Mouse (Mus musculus): ENCODE measurements around the gene Camsap2. TPM values are rescaled to one million over a fixed set of nuclear protein-coding genes. Genes with fewer than 3 reads are reported as not detected.
A peak's percentile ranks its signal among the peaks of the same experiment; 100 is the strongest.

Camsap2 gene
- polyA plus RNA-seq, 1 experiment: 7.3 TPM

DNA sequence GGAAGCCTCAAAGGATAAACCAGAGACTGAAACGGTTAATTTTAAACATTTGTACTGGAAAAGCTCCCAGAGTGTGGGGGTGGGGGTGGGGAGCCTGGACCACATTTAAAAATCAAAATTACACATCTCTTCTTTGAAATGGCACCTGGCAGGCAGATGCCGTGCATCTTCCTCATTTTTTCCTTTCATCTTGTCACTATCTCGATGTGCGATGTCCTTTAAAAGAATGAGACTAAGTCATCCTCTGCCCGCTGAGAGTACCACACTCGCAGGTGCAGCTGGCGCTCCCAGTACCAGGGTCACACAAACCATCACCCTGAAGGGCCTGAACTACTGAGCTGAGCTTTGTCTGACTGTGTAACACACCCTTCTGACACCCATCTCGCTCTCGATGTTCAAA is 87.4 kb downstream of the Camsap2 start:
- Histone ChIP-seq H3K4me3 (ENCODE audit: control insufficient read depth, insufficient read depth, low read length) (no peak overlapping the region), H3K4me1 (replicated peaks; ENCODE audit: control insufficient read depth, insufficient read depth, low read length) (peaks cover 67% of the 10 kb centered on the region), H3K27me3 (ENCODE audit: control insufficient read depth, insufficient read depth, low read length) (peaks cover 5% of the 10 kb centered on the region; the same call in 1 of the 2 replicates), H3K36me3 (ENCODE audit: control insufficient read depth, insufficient read depth, low read length) (no peaks in the 10 kb centered on the region), H3K27ac (ENCODE audit: control insufficient read depth, insufficient read depth, low read length) (no peak overlapping the region)
- DNase-seq: peak; percentile 45
- 8% methylated on average over 9 of the region's 9 CpGs for WGBS
- TF ChIP-seq CTCF (IDR thresholded peaks at IDR 0.05; ENCODE audit: borderline replicate concordance, control insufficient read depth, extremely low read depth, insufficient read depth, low read length, poor library complexity) (no peak), POLR2A (IDR thresholded peaks at IDR 0.05; ENCODE audit: control insufficient read depth, extremely low read depth, insufficient read depth, low read length, poor library complexity) (no peak)

DNA sequence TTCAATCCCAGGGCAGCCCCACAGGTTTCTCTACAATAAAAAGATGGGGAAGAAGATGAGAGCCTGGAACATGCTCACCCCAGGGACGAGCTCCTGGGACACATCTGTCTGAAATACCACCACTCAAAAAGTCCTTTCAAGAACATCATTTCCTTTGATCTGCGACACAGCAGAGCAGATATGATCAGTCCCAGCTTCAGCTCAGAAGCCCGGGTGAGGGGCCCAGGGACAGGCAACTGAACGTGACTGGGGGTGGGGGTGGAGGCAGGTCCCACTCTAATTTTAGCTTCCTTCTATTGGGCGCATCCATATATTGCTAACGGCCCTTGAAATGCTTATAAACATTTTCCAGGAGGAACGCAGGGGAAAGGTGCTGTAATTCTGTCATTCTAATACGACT is 90.2 kb downstream of the Camsap2 start:
- no peak for TF ChIP-seq POLR2A (IDR thresholded peaks at IDR 0.05; ENCODE audit: control insufficient read depth, extremely low read depth, insufficient read depth, low read length, poor library complexity)
- TF ChIP-seq CTCF (IDR thresholded peaks at IDR 0.05; ENCODE audit: borderline replicate concordance, control insufficient read depth, extremely low read depth, insufficient read depth, low read length, poor library complexity): no peak
- WGBS: 7% methylated on average over 8 of the region's 8 CpGs
- Histone ChIP-seq H3K36me3 (ENCODE audit: control insufficient read depth, insufficient read depth, low read length) (no peaks in the 10 kb centered on the region), H3K27ac (ENCODE audit: control insufficient read depth, insufficient read depth, low read length) (no peak overlapping the region), H3K4me1 (replicated peaks; ENCODE audit: control insufficient read depth, insufficient read depth, low read length) (peaks cover 58% of the 10 kb centered on the region), H3K27me3 (ENCODE audit: control insufficient read depth, insufficient read depth, low read length) (peaks cover 5% of the 10 kb centered on the region; the same call in 1 of the 2 replicates), H3K4me3 (ENCODE audit: control insufficient read depth, insufficient read depth, low read length) (no peak overlapping the region)
- DNase-seq: no peak

GRCm38 (mm10) chr1:136255174-136255573 is 90.7 kb downstream of the Camsap2 start:
- no peak for DNase-seq
- 0% methylated on average over 6 of the region's 6 CpGs for WGBS
- peaks cover 53% of the 10 kb centered on the region for H3K4me1 ChIP-seq (replicated peaks; ENCODE audit: control insufficient read depth, insufficient read depth, low read length)
- peaks cover 5% of the 10 kb centered on the region; the same call in 1 of the 2 replicates for H3K27me3 ChIP-seq (ENCODE audit: control insufficient read depth, insufficient read depth, low read length)
- no peaks in the 10 kb centered on the region for H3K36me3 ChIP-seq (ENCODE audit: control insufficient read depth, insufficient read depth, low read length)
- TF ChIP-seq CTCF (IDR thresholded peaks at IDR 0.05; ENCODE audit: borderline replicate concordance, control insufficient read depth, extremely low read depth, insufficient read depth, low read length, poor library complexity): no peak
- TF ChIP-seq POLR2A (IDR thresholded peaks at IDR 0.05; ENCODE audit: control insufficient read depth, extremely low read depth, insufficient read depth, low read length, poor library complexity): no peak
- peak overlapping the region; percentile 12; the same call in 1 of the 2 replicates for H3K4me3 ChIP-seq (ENCODE audit: control insufficient read depth, insufficient read depth, low read length)
- H3K27ac ChIP-seq (ENCODE audit: control insufficient read depth, insufficient read depth, low read length): no peak overlapping the region

GRCm38 (mm10) chr1:136254503-136255065 is 91.3 kb downstream of the Camsap2 start:
- Histone ChIP-seq H3K4me1 (replicated peaks; ENCODE audit: control insufficient read depth, insufficient read depth, low read length) (peaks cover 51% of the 10 kb centered on the region), H3K27ac (ENCODE audit: control insufficient read depth, insufficient read depth, low read length) (no peak overlapping the region), H3K27me3 (ENCODE audit: control insufficient read depth, insufficient read depth, low read length) (peaks cover 2% of the 10 kb centered on the region; the same call in 1 of the 2 replicates), H3K4me3 (ENCODE audit: control insufficient read depth, insufficient read depth, low read length) (no peak overlapping the region), H3K36me3 (ENCODE audit: control insufficient read depth, insufficient read depth, low read length) (no peaks in the 10 kb centered on the region)
- TF ChIP-seq CTCF (IDR thresholded peaks at IDR 0.05; ENCODE audit: borderline replicate concordance, control insufficient read depth, extremely low read depth, insufficient read depth, low read length, poor library complexity) (no peak), POLR2A (IDR thresholded peaks at IDR 0.05; ENCODE audit: control insufficient read depth, extremely low read depth, insufficient read depth, low read length, poor library complexity) (no peak)
- WGBS: 9% methylated on average over 10 of the region's 10 CpGs
- no peak for DNase-seq

- H3K27ac ChIP-seq (ENCODE audit: control insufficient read depth, insufficient read depth, low read length): peak overlapping the region; percentile 20; the same call in 1 of the 2 replicates
- peaks cover 49% of the 10 kb centered on the region for H3K4me1 ChIP-seq (replicated peaks; ENCODE audit: control insufficient read depth, insufficient read depth, low read length)
- H3K27me3 ChIP-seq (ENCODE audit: control insufficient read depth, insufficient read depth, low read length): no peaks in the 10 kb centered on the region; the same call in 1 of the 2 replicates
- no peaks in the 10 kb centered on the region for H3K36me3 ChIP-seq (ENCODE audit: control insufficient read depth, insufficient read depth, low read length)
- 2% methylated on average over 2 of the region's 2 CpGs for WGBS
- TF ChIP-seq CTCF (IDR thresholded peaks at IDR 0.05; ENCODE audit: borderline replicate concordance, control insufficient read depth, extremely low read depth, insufficient read depth, low read length, poor library complexity) (no peak), POLR2A (IDR thresholded peaks at IDR 0.05; ENCODE audit: control insufficient read depth, extremely low read depth, insufficient read depth, low read length, poor library complexity) (no peak)
- peak; percentile 56 for DNase-seq
- no peak overlapping the region for H3K4me3 ChIP-seq (ENCODE audit: control insufficient read depth, insufficient read depth, low read length)
Measured at GRCm38 (mm10) chr1:136253472-136253871, 92.4 kb downstream of the Camsap2 start.

DNA sequence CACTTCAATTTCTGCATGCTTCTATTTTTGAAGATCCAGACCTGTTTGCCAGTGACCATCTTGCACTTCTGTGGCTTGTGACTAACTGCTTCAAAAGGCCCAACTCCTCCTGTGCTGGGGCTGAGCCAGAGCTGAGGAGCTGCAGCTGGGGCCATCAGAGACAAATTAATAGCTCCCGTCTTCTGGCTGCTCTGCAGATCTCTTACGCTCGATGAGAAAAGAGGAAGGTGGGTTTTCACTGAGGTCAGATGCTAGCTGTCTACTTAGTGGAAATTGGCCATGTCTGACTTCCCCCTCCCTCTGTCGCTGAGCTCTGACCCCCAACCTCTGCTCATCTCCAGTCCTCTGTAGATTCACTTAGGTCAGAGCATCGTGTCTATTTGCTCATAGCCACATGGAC is 96.2 kb downstream of the Camsap2 start:
- peaks cover 35% of the 10 kb centered on the region for H3K4me1 ChIP-seq (replicated peaks; ENCODE audit: control insufficient read depth, insufficient read depth, low read length)
- WGBS: 9% methylated on average over 5 of the region's 5 CpGs

More for the DNA sequence above, 96.2 kb downstream of the Camsap2 start:
- Histone ChIP-seq H3K27ac (ENCODE audit: control insufficient read depth, insufficient read depth, low read length) (no peak overlapping the region), H3K36me3 (ENCODE audit: control insufficient read depth, insufficient read depth, low read length) (no peaks in the 10 kb centered on the region), H3K4me3 (ENCODE audit: control insufficient read depth, insufficient read depth, low read length) (no peak overlapping the region), H3K27me3 (ENCODE audit: control insufficient read depth, insufficient read depth, low read length) (no peaks in the 10 kb centered on the region; the same call in 1 of the 2 replicates)
- TF ChIP-seq POLR2A (IDR thresholded peaks at IDR 0.05; ENCODE audit: control insufficient read depth, extremely low read depth, insufficient read depth, low read length, poor library complexity) (no peak), CTCF (IDR thresholded peaks at IDR 0.05; ENCODE audit: borderline replicate concordance, control insufficient read depth, extremely low read depth, insufficient read depth, low read length, poor library complexity) (no peak)
- DNase-seq: no peak
